Mouse (Mus musculus) small intestine, adult 2 months (tissue): Measurements from ENCODE around the gene Mob3b.

Experiments used
- CTCF ChIP-seq: fragments of 200-500 bp; IDR thresholded peaks from 2 replicates; pipeline ENCODE4 v1.5.1; 2012; ENCODE audit warnings: low read depth, mild to moderate bottlenecking, control low read depth, inconsistent platforms, low read length, moderate library complexity, mixed read lengths; ENCODE audit not compliant: insufficient replicate concordance, insufficient read length; ENCODE audit errors: extremely low read depth
- POLR2A ChIP-seq: fragments of 200-500 bp; IDR thresholded peaks from 2 replicates; pipeline ENCODE4 v1.6.1; 2012; ENCODE audit warnings: low read depth, mild to moderate bottlenecking, control low read depth, inconsistent platforms, low read length, moderate library complexity

GRCm38 (mm10) chr4:35120159-35120558 lies 37.1 kb downstream of the Mob3b start:
- no peak for TF ChIP-seq CTCF
- no peak for TF ChIP-seq POLR2A
